Mouse (Mus musculus) MEL (cell line): ENCODE results near the gene Rprd1b. TPM values are rescaled to one million over a fixed set of nuclear protein-coding genes. Genes with fewer than 3 reads are reported as not detected.

Experiments used
- DNase-seq: peaks from one replicate; pipeline ENCODE4 v3.0.0; 2011; ENCODE audit warnings: low read depth, low spot score
- H3K27ac ChIP-seq: 2 replicates; pipeline ENCODE4 v1.5.1; 2012; ENCODE audit warnings: low read depth, mild to moderate bottlenecking, control low read depth, low read length, moderate library complexity; ENCODE audit not compliant: control insufficient read depth
- H3K27me3 ChIP-seq, 2 experiments: fragments of 150-350 bp in 1 of 2; sonication (generic) in 1 of 2; 2 replicates each; pipeline ENCODE4 v1.6.1; 2012; ENCODE audit warnings: low read length in 2 of 2, mild to moderate bottlenecking in 2 of 2, improper control_type of control experiment in 1 of 2, moderate library complexity in 1 of 2; ENCODE audit not compliant: insufficient read depth in 2 of 2, control insufficient read depth in 1 of 2
- H3K36me3 ChIP-seq, 2 experiments: 2 replicates each; pipeline ENCODE4 v1.6.1; 2012 to 2014; ENCODE audit warnings: low read length in 2 of 2, improper control_type of control experiment in 1 of 2, inconsistent platforms in 1 of 2, mild to moderate bottlenecking in 1 of 2; ENCODE audit not compliant: insufficient read depth in 2 of 2, control insufficient read depth in 1 of 2
- H3K4me1 ChIP-seq, 2 experiments: fragments of 150-350 bp in 1 of 2; sonication (generic) in 1 of 2; 2 replicates each; pipeline ENCODE4 v1.6.1; 2012; ENCODE audit warnings: low read length in 2 of 2, improper control_type of control experiment in 1 of 2, mild to moderate bottlenecking in 1 of 2; ENCODE audit not compliant: insufficient read depth in 2 of 2, control insufficient read depth in 1 of 2
- H3K4me3 ChIP-seq, 2 experiments: fragments of 150-350 bp in 1 of 2; sonication (generic) in 1 of 2; 2 replicates each; pipeline ENCODE4 v1.5.1; 2012; ENCODE audit warnings: low read depth in 2 of 2, low read length in 2 of 2, mild to moderate bottlenecking in 2 of 2, moderate library complexity in 2 of 2, control low read depth in 1 of 2, improper control_type of control experiment in 1 of 2; ENCODE audit not compliant: control insufficient read depth in 1 of 2, insufficient read depth in 1 of 2
- H3K79me2 ChIP-seq: 2 replicates; pipeline ENCODE4 v1.6.1; 2012; ENCODE audit warnings: mild to moderate bottlenecking, low read length, moderate library complexity; ENCODE audit not compliant: control insufficient read depth, poor library complexity, insufficient read depth
- H3K9ac ChIP-seq: 2 replicates; pipeline ENCODE4 v1.6.1; 2012; ENCODE audit warnings: low read depth, mild to moderate bottlenecking, control low read depth, low read length, moderate library complexity; ENCODE audit not compliant: control insufficient read depth, poor library complexity, severe bottlenecking
- H3K9me3 ChIP-seq: fragments of 150-350 bp; sonication (generic); replicated peaks from 2 replicates; pipeline ENCODE4 v1.6.1; 2012; ENCODE audit warnings: mild to moderate bottlenecking, low read length, improper control_type of control experiment, moderate library complexity; ENCODE audit not compliant: insufficient read depth
- ELF1 ChIP-seq: IDR thresholded peaks from 2 replicates; pipeline ENCODE4 v1.6.1; 2014; ENCODE audit warnings: low read depth, mild to moderate bottlenecking, inconsistent platforms, low read length, improper control_type of control experiment, moderate library complexity
- ETS1 ChIP-seq: IDR thresholded peaks from 2 replicates; pipeline ENCODE4 v1.6.1; 2012; ENCODE audit warnings: low read depth, mild to moderate bottlenecking, inconsistent platforms, low read length, improper control_type of control experiment, moderate library complexity
- JUND ChIP-seq: IDR thresholded peaks from 2 replicates; pipeline ENCODE4 v1.6.1; 2011; ENCODE audit warnings: low read depth, mild to moderate bottlenecking, improper control_type of control experiment, low read length
- KAT2A ChIP-seq: conservative IDR thresholded peaks from 2 replicates; pipeline ENCODE4 v1.6.1; 2012; ENCODE audit warnings: low read depth, low read length, improper control_type of control experiment, inconsistent platforms
- MAFK ChIP-seq: IDR thresholded peaks from 2 replicates; pipeline ENCODE4 v1.6.1; 2011; ENCODE audit warnings: low read depth, mild to moderate bottlenecking, low read length, improper control_type of control experiment, borderline replicate concordance
- MAZ ChIP-seq: IDR thresholded peaks from 2 replicates; pipeline ENCODE4 v1.6.1; 2012; ENCODE audit warnings: low read depth, mild to moderate bottlenecking, inconsistent platforms, low read length, improper control_type of control experiment
- MYC ChIP-seq: IDR thresholded peaks from 2 replicates; pipeline ENCODE4 v1.6.1; 2011; ENCODE audit warnings: low read depth, mild to moderate bottlenecking, low read length, improper control_type of control experiment, moderate library complexity
- NRF1 ChIP-seq: IDR thresholded peaks from 2 replicates; pipeline ENCODE4 v1.6.1; 2014; ENCODE audit warnings: low read depth, mild to moderate bottlenecking, inconsistent platforms, low read length, improper control_type of control experiment, moderate library complexity; ENCODE audit not compliant: poor library complexity, insufficient read depth, severe bottlenecking
- POLR2A ChIP-seq, 2 experiments: IDR thresholded peaks; 2 replicates each; pipeline ENCODE4 v1.6.1; 2011 to 2012; ENCODE audit warnings: low read length in 2 of 2, mild to moderate bottlenecking in 2 of 2, control low read depth in 1 of 2, improper control_type of control experiment in 1 of 2, low read depth in 1 of 2, moderate library complexity in 1 of 2; ENCODE audit not compliant: control insufficient read depth in 1 of 2, insufficient read depth in 1 of 2, poor library complexity in 1 of 2
- POLR2AphosphoS2 ChIP-seq: IDR thresholded peaks from 2 replicates; pipeline ENCODE4 v1.6.1; 2011; ENCODE audit warnings: low read length, improper control_type of control experiment
- POLR2AphosphoS5 ChIP-seq: IDR thresholded peaks from 2 replicates; pipeline ENCODE4 v1.6.1; 2012; ENCODE audit warnings: low read depth, borderline replicate concordance, mild to moderate bottlenecking, inconsistent platforms, low read length, moderate library complexity, mixed read lengths
- RCOR1 ChIP-seq: IDR thresholded peaks from 2 replicates; pipeline ENCODE4 v1.6.1; 2012; ENCODE audit warnings: low read depth, mild to moderate bottlenecking, inconsistent platforms, low read length, improper control_type of control experiment
- SIN3A ChIP-seq: IDR thresholded peaks from 2 replicates; pipeline ENCODE4 v1.6.1; 2012; ENCODE audit warnings: low read length, improper control_type of control experiment, inconsistent platforms
- TAL1 ChIP-seq: IDR thresholded peaks from 2 replicates; pipeline ENCODE4 v1.6.1; 2012; ENCODE audit warnings: mild to moderate bottlenecking, inconsistent platforms, low read length, moderate library complexity, mixed read lengths
- TCF12 ChIP-seq: IDR thresholded peaks from 2 replicates; pipeline ENCODE4 v1.6.1; 2014; ENCODE audit warnings: low read depth, mild to moderate bottlenecking, inconsistent platforms, low read length, improper control_type of control experiment, moderate library complexity
- UBTF ChIP-seq: IDR thresholded peaks from 2 replicates; pipeline ENCODE4 v1.6.1; 2012; ENCODE audit warnings: low read depth, mild to moderate bottlenecking, inconsistent platforms, low read length, improper control_type of control experiment, moderate library complexity, borderline replicate concordance; ENCODE audit not compliant: insufficient read depth
- USF1 ChIP-seq: IDR thresholded peaks from 2 replicates; pipeline ENCODE4 v1.6.1; 2014; ENCODE audit warnings: low read depth, mild to moderate bottlenecking, inconsistent platforms, low read length, improper control_type of control experiment, moderate library complexity
- ZC3H11A ChIP-seq: IDR thresholded peaks from 2 replicates; pipeline ENCODE4 v1.6.1; 2012; ENCODE audit warnings: low read depth, mild to moderate bottlenecking, inconsistent platforms, low read length, improper control_type of control experiment
- ZMIZ1 ChIP-seq: IDR thresholded peaks from 2 replicates; pipeline ENCODE4 v1.6.1; 2012; ENCODE audit warnings: low read depth, mild to moderate bottlenecking, inconsistent platforms, low read length, improper control_type of control experiment, moderate library complexity
- ZNF384 ChIP-seq: IDR thresholded peaks from 2 replicates; pipeline ENCODE4 v1.6.1; 2012; ENCODE audit warnings: low read depth, mild to moderate bottlenecking, inconsistent platforms, low read length, improper control_type of control experiment
- polyA plus RNA-seq, 2 experiments: library from polyadenylated mRNA; stranded (reverse) in 1 of 2; unstranded in 1 of 2; fragments of >175 nt in 1 of 2; fragments of >200 nt in 1 of 2; gene quantifications; 2 replicates each; pipeline versions ENCODE4 v1.2.1 to v1.2.4; 2012; ENCODE audit warnings: low replicate concordance in 2 of 2, low read depth in 1 of 2; ENCODE audit not compliant: insufficient read length in 2 of 2, insufficient read depth in 1 of 2, missing spikeins in 1 of 2
- total RNA-seq: library from RNA; depleted of rRNA; stranded (reverse); fragments of 300-350 nt; gene quantifications from 2 replicates; pipeline ENCODE4 v1.2.3, GENCODE M21; 2012

Gene Rprd1b
- total and polyA plus RNA-seq, 3 experiments: 14.2 to 35.1 TPM; not detected in 1

DNA sequence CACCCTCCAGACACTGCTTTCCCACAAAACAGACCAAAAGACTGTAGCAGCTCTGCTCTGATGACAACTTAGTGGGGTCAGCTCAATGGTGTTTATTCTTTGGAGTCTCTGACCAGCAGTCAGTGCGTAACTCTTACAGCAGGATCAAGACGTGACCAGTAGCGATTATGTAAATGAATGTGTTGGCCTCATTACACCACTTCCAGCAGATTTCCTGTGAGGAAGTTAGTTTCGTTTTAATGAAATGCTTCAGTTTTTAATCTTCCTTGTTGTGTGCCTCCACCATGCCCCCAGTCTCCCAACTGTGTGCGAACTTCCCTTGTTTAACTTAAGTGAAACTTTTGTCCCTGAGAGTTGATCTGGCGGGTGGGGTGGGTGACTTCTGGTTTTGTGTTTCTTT, 48.4 kb downstream of the Rprd1b start:
- Histone ChIP-seq H3K9ac (no peak overlapping the region), H3K27ac (no peak overlapping the region), H3K9me3 (no peaks in the 10 kb centered on the region), H3K4me3 (no peak overlapping the region), H3K79me2 (no peaks in the 10 kb centered on the region), H3K27me3 (no peaks in the 10 kb centered on the region), H3K36me3 (no peaks in the 10 kb centered on the region; a peak in 1 of 4 replicates), H3K4me1 (no peaks in the 10 kb centered on the region)
- DNase-seq: no peak
- TF ChIP-seq MAZ (no peak), NRF1 (no peak), POLR2A (IDR thresholded peaks at IDR 0.05; ENCODE audit: control insufficient read depth in 1 of 2, insufficient read depth in 1 of 2, low read depth in 1 of 2, low read length in 2 of 2, poor library complexity in 1 of 2) (no peak), TAL1 (no peak)

DNA sequence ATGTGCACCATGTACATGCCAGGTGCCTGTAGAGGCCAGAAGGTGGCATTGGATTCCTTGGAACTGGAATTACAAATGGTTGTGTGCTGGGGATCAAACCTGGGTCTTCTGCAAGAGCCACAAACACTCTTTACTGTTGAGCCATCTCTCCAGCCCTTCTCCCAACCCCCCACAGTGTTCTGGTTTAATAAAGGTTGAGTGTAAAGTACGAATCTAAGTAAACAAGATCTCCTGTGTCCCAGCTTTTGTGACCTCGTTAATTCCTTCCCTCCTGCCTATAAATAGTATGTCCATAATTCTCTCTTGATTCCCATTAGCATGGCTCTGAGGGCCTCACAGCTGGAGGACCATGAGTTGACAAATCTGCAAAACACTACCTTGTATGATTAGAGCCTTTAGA, 49.7 kb downstream of the Rprd1b start:
- no peak overlapping the region for H3K27ac ChIP-seq

DNA sequence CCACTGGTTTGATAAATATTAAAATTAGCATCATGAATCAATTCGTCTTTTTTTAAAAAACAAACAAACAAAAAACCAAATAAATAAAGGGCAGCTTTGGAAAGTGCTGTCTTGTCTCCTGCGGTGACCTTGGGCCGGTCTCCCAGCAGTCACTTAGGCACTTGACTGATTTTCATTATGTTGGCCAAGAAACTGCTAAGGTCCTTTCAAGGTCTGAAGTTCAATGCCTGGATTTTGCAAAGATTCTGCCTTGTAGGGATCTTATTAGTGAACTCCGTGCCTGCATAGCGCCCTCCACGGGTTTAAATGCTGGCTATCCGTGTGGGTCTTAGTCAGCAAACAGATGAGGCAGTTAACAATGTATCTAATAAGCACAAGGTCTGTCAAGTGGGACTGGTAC, 50.7 kb downstream of the Rprd1b start:
- Histone ChIP-seq H3K27ac (no peak overlapping the region), H3K4me3 (no peak overlapping the region), H3K79me2 (no peaks in the 10 kb centered on the region), H3K4me1 (no peaks in the 10 kb centered on the region), H3K27me3 (no peaks in the 10 kb centered on the region), H3K9ac (no peak overlapping the region), H3K9me3 (no peaks in the 10 kb centered on the region), H3K36me3 (no peaks in the 10 kb centered on the region; a peak in 1 of 4 replicates)
- TF ChIP-seq ZNF384 (no peak), MYC (no peak), KAT2A (no peak), POLR2AphosphoS5 (no peak), MAFK (no peak), ELF1 (no peak), ETS1 (no peak), ZMIZ1 (no peak), TCF12 (no peak), MAZ (no peak), POLR2AphosphoS2 (no peak), RCOR1 (no peak), SIN3A (no peak), JUND (no peak), ZC3H11A (no peak), UBTF (no peak)
- DNase-seq: no peak

More for the DNA sequence above, 49.7 kb downstream of the Rprd1b start:
- no peaks in the 10 kb centered on the region for H3K79me2 ChIP-seq
- H3K4me3 ChIP-seq: no peak overlapping the region
- H3K36me3 ChIP-seq: no peaks in the 10 kb centered on the region; a peak in 1 of 4 replicates
- TF ChIP-seq USF1: 0 out of 2 replicates have a peak, but pooled peaks have one; percentile 13
- no peak for TF ChIP-seq JUND
- DNase-seq: no peak
- no peaks in the 10 kb centered on the region for H3K4me1 ChIP-seq
- H3K27me3 ChIP-seq: no peaks in the 10 kb centered on the region
- H3K9me3 ChIP-seq: no peaks in the 10 kb centered on the region
- no peak overlapping the region for H3K9ac ChIP-seq
